Mouse (Mus musculus): ENCODE data around the gene Snrnp70.
"Not testable (repeated sequence)": the region's sequence is repeated elsewhere in the genome, so short reads cannot be mapped to it uniquely, and the experiment has no call there.

The Snrnp70 gene

DNA sequence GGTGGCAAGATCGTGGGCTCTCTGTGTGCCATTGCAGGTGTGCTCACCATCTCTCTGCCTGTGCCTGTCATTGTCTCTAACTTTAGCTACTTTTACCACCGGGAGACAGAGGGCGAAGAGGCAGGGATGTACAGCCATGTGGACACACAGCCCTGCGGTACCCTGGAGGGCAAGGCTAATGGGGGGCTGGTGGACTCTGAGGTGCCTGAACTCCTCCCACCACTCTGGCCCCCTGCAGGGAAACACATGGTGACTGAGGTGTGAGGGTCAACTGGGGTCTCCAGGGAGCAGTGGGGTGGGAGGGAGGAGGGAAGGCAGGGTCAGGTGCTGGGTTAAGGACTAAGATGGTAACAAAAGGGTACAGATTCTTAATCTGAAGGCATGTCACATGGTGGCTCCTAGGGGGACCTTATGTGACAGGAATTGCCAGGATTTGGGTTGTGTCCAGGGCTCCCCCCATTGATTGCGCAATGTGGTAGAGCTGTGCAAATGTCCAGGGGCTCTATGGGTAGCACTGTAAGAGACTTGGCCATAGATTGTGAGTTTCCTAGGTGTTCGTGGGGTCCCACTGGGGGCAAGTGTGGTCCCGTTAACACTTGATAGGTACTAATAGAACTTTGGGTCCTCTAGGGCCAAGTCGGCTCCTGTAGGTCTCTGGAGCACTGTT lies 14.1 kb upstream of the Snrnp70 start:
- no peak for DNase-seq

DNA sequence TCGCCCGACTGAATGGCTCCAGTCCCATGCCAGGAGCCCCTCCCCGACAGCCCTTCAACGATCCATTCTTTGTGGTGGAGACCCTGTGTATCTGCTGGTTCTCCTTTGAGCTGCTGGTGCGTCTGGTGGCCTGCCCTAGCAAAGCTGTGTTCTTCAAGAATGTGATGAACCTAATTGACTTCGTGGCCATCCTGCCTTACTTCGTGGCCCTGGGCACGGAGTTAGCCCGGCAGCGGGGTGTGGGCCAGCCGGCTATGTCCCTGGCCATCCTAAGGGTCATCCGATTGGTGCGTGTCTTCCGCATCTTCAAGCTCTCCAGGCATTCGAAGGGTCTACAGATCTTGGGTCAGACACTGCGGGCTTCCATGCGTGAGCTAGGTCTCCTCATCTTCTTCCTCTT lies 13.4 kb upstream of the Snrnp70 start:
- no peak for DNase-seq

DNA sequence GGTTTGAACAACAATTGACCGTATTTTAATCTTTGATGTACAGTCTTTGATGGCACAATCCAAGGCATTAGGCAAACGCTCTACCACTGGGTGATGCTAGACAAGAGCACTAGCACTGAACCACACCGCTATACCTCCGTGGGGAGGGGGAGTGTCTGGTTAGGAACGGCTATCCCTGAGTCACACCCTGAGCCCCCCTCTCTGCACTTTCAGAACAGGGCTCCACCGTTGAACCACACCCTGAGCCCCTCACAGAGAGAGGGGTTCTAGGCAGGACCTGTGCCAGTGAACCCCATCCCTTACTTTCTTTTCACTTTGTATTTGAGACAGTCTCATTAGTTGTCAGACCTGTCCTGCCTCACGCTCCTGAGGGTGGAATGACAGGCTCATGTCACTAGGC lies 12.8 kb upstream of the Snrnp70 start:
- no peak for DNase-seq

DNA sequence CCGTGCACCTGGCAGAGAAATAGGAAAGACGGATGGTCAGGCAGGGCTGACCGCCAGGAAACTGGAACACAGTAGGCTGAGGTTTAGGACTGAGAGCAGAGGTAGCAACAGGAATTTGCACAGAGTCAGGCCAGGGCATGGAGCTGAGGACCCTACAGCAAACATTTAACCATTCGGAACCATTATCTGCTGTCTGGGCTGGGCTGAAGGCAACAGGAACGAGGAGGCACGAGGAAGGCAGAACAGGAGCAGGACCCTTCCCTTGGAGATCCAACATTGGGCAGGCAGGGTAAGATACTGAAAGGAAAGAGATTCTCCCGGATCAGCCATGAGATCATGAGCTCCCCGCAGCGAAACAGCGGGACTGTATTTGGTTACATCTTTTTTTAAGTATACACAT lies 12.3 kb upstream of the Snrnp70 start:
- no peak for DNase-seq

DNA sequence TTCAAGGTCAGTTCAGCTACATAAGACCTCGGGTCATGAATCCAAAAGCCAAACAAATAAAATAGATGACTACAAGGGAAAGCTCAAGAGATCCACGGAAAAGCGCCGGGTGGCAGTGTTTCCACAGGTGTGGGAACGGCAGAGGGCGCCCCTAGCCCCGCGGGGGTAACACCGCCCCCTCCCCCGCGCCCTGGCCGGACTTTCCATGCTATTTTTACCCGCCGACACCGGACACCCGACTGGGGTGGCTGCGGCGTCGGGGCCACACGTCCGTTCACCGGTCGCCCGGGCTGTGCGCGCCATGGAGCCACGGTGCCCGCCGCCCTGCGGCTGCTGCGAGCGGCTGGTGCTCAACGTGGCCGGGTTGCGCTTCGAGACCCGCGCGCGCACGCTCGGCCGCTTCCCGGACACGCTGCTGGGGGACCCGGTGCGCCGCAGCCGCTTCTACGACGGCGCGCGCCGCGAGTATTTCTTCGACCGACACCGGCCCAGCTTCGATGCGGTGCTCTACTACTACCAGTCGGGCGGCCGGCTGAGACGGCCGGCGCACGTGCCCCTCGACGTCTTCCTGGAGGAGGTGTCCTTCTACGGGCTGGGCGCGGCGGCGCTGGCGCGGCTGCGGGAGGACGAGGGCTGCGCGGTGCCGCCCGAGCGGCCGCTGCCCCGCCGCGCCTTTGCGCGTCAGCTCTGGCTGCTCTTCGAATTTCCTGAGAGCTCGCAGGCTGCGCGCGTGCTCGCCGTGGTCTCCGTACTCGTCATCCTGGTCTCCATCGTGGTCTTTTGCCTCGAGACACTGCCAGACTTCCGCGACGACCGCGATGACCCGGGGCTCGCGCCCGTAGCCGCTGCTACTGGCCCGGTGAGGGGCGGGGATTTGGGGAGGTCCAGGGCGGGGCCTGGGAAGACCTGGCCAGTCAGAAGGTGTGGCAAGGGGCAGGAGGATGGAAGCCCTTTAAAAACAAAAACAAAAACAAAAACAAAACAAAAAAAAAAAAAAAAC lies 10.9 kb upstream of the Snrnp70 start:
- DNase-seq, result no peak

DNA sequence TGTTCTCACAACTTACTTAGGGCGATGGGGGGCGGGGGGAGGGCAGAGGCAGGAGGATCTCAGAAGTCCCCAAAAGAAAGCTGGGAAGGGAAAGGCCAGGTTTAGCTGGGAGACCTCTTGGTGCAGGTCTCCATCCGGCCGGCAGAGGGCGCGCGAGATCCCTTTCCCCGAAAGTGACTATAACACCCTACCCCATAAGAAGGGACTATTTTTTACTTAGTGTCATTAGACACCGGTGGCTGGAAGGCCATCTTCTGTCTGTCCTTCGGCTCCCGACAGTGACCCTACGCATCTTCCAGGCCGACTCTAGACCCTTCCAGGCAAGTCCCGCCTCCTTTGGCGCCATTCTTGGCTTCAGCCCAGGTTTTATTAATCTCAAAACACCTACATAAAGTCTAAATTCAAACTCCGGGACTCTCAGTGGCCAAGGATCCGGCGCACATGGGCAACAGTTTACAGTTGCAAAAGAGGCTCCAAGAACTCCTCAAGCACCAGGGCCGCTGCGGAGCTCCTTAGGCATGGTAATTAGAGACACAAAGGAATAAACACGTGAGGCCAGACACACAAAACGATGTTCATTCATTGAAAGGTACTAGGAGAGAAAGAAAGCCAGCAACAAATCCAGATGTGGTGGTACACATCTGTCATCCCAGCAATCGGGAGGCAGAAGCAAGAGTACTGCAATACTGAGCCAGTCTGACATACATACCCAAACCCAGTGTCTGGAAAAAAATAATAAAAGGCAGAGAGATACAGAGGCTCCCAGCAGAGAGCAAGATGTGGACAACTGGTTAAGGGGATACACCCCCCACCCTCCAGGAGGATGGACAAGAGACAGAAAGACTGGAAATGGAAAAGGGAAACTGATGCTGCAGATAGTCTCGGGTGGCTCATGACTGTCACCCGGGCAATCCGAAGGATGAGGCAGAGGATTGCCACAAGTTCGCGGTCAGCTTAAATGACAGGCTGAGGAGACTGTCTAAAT lies 9.8 kb upstream of the Snrnp70 start, which contains the start of gene Kcna7:
Kcna7 (plus strand) TSS at position 563 of the 985 bp plus-strand sequence.
- DNase-seq, result peak; percentile 79

DNA sequence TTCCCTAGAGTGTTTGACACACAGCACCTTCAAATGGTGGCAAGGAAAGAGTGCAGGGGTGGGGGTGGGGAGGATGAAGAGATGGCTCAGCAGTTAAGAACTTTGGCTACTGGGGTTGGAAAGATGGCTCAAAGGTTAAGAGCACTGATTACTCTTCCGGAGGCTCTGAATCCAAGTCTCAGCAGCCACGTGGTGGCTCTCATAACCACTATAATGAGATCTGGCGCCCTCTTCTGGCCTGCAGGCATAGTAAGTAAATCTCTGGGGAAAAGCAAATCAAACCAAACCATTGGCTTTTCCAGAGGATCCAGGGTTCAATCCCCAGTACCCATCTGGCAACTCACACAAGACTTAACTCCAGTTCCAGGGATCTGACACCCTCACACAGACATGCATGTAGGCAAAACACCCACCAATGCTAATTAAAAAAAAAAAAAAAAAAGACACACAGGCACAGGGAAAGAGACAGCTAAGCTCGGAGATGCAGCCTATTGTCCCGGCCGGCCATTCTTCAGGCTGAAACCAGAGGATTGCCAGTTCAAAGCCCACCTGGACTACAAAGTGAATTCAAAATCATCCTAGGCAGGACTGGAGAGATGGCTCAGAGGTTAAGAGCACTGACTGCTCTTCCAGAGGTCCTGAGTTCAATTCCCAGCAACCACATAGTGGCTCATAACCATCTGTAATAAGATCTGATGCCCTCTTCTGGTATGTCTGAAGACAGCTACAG lies 8.2 kb upstream of the Snrnp70 start:
- peak; percentile 86 for DNase-seq

DNA sequence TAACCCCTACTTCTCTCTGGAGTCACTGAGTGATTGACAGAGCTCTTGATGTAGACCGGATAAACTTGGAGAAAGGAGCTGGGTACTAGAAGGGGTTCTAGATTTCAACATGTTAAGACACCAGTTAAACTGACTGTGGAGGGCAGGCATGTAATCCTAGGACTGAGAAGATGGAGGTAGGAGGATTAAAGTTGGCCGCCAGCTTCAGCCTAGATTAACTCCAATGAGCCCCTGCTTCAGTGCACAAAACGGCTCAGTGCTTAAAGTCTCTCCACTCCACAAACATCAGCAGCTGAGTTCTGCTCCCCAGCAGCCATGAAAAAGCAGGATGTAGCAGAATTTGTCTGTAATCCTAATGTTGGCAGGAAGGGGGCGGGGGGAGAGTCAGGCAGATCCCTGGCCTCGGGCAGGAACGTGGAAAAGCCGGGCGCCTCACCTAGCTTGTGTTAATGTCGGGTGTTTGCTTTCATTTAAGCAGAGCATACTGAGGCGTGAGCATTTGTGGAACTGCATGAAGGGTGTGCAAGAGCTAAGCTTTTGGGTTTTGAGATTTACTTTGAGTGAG lies 6.1 kb upstream of the Snrnp70 start:
- no peak for DNase-seq

DNA sequence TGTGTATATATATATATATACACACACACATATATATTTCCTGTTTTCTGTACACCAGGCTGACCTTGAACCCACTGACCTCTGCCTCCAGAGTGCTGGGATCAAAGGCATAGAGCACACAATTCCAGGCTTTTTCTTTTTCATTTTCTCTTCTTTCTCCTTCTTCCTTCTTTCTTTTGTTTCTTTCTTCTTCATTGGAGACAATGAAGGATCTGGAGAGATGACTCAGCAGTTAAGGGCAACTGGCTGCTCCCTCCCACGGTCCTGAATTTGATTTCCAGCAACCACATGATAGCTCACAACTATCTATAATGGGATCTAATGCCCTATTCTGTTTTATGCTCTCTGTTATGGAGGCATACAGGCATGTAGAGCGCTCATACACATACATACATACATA lies 1.2 kb upstream of the Snrnp70 start:
- no peak for DNase-seq

DNA sequence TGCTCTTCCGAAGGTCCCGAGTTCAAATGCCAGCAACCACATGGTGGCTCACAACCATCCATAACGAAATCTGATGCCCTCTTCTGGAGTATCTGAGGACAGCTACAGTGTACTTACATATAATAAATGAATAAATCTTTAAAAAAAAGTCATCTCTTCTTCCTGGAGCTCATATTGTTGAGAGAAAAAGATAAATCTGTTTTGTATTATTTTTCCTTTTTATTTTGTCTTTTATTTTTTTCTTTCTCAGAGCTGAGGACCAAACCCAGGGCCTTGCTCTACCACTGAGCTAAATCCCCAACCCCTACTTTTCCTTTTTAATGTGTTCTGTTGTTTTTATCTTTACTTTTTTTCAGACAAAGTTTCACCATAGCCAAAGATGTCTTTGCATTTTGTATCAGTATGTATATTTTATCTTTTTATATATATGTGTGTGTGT lies 814 bp upstream of the Snrnp70 start:
- not testable (repeated sequence) for DNase-seq

DNA sequence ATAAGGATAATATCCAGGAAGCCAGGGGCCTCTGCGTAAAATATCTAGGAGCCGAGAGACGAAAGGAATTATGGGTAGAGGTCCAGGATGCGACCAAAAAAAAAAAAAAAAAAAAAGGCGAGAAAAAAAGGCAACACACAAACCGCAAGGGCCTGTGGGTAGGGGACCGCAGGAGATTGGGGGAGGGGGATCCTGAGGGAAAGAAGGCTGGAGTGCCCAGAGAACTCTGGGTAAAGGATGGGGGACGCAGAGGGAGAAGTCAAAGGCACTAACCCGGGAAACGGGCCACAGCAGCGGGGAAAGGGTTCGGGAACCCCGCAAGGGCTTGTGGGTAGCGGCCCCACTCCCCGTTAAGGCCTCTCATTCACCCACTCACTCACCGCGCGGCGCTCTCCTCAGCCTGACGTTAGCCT lies 407 bp downstream of the Snrnp70 start:
- DNase-seq, result no peak

DNA sequence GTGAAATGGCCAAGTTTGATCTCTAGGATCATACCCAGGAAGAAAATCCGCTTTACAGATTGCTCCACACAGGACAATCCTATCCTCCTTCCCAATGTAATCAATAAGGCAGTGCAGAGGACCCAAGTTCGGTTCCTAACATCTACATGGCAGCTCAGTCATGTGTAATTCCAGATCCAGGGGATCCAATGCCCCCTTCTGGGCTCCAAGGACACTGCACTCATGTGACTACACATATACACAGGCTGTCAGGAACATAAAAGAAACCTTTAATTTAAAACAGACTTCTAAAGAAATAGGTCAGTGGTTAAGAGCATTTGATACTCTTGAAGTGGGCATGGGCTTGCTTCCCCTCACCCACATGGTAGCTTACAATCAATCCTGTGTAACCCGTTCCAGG lies 9.5 kb downstream of the Snrnp70 start:
- DNase-seq, result no peak

DNA sequence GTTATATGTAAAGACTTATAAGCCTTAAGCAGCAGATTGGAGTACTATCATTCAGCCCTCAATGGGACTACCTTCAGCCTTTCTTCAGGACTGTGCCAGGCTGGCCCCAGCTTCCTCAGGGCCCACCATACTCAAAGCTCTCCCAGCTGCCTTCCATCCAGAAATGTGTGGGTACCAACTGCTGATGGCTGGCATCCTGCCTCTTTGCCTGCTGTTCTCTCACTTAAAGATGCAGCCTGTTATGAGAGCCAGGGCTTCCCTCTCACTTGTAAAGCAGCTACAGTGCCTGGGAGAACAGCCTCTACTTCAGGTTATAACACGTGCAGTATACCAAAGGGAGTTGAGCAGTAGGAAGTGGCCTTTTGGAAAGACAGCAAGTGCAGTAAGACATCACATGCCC lies 19.5 kb downstream of the Snrnp70 start:
- no peak for DNase-seq

DNA sequence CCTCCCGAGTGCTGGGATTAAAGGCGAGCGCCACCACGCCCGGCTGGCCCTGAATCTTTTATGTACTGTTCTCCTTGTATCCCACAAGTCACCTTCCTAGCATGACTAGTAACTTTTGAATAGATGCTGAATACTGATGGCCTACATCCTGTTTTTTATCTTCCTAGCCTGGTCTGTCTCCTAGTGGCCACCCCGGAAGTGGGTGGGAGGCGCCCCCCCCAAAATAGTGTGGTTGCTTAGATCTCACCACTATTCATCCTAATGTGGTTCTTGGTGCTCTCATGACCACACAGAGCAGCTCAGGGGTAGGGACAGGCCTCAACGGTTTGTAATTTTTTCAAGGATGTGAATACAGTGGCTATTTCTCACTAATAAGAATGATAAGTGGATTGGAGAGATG lies 20.9 kb downstream of the Snrnp70 start:
- DNase-seq, result no peak

DNA sequence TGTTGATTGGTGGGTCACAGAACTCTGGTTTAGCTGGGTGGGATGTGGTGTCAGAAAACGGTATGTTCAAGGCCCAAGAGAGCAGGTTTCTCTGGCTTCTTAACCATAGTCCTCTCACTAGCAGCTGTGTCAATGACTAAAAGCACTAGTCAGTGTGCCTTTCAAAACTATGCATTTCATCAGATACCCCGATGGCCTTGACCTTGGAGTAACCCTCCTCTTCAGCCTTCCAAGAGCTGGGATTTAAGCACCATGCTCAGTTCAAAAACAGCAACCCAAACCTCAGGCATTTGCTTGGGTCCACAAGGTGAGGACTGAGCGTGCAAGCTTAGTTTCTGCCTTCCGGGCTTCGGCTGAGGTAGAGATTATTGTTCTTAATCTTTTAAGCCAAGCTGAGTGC lies 23.2 kb downstream of the Snrnp70 start:
- no peak for DNase-seq

DNA sequence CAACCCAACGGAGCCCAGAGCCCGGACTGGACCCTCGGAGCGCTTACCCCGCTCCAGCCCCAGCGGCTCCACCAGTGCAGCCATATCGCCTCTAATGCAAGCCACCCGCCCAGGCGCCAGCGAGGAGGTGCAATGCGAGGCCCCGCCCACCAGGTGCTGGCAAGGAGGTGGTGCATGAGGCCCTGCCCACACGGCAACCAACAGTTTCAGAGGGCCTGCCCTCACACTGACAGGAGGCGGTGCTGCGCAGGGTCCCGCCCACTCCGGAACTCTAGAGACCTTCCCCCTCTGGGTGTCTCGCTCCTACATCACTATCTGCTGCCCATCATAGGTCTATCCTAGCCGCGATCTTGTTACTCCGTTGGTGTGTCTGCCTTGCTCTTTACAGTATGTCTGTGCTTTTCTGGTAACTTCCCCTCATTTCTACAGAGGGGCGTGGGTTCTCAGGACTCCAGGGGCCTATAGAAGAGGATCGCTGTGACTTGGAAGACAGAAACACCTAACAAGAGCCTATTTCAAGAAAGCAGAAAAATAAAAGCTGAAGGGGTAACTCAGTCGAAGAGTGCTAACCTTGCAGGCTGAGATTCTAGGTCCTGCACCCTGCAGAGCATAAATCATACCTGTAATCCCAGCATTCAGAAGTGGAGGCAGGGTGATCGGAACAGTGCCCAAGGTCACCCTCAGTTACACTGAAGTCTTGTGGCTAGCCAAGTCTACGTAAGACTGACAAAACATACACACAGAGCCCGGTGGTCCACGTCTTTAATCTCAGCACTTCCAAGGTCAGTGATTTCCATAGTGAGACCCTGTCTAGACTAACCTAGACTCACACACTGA lies 24.8 kb downstream of the Snrnp70 start, which contains the start of gene Lin7b:
Lin7b (minus strand) TSS at position 109 of the 837 bp plus-strand sequence.
- peak; percentile 92 for DNase-seq

DNA sequence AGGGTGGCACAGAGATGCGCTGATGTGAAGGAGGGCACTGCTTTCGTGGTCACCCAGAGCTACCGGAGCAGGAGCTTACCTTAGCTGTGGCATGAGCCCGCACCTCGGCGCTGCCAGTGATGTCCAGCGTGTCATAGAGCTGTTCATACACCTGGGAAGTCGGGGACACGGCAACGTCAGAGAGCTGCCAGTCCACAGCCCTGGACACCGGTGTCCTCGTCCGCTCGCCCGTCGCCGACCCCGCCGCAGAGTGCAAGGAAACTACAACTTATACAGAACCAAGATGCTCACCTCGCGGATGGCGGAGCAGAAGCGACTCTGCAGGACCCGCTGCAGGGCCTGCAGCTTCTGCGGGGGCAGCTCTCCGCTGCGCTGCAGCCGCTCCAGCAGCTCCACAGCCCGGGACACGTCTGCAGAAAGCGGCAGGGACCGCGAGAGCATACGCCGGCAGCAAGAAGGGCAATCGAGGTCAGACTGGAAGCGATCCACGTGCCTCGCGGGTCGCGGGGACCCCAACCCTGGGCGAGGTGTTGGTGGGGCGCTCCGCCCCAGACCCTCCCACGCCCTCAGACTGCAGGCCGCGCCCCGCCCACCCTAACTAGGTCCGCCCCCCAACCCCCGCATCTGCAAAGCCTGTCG lies 25.6 kb downstream of the Snrnp70 start:
- DNase-seq, result no peak

DNA sequence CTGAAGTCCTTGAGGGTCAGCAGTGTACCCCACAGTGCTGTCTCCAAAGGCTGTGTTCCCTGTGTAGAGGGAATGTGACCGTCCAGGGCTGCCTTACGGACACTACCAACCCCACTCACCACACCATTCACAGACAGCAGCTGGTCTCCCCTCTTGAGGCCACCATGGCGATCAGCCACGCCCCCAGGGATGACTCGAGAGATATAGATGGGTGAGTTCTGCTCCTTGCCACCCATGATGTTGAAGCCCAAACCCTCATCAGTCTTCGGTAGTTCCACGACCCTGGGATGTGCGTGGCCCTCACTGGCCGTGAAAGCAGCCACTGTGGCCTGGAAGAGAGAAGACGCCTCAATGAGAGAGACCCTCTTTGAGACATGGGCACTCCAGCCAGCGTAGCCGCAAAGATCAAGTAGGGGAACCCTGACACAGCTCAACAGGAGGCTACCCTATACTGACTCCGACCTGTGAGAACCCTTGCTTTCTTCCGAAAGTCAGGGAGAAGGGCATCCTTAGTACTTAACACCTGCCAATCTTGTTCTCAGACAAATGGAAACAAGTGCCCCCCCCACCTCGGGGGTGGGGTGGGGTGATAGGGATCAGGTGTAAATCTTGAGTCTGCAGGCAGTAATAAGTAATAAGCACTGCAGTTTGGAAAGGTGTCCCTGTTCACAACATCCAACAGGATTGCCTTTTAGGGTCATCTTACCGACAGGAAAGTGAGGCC lies 26.4 kb downstream of the Snrnp70 start:
- no peak for DNase-seq

DNA sequence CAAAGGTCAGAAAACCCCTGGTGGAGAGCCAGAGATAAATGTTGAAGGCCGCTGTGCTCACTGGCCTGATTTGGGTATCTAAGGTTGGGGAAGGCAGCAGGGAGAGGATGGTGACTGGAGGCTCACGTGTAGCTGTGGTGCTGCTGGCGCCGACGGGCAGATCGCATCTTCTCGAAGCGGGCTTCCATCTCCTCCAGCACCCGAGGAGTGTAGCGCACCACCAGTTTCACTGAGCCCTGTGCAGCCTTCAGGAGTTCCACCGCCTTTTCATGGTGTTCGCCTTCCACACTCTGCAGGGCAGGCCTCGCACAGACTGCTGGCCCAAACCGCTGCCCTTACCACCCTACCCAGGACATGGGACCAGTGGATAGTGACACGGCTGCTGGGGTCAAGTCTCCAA lies 27.4 kb downstream of the Snrnp70 start:
- no peak for DNase-seq

Data from kidney, adult 9 months (tissue).